Mouse (Mus musculus): ENCODE measurements around the gene Vmn2r90. TPM values are rescaled to one million over a fixed set of nuclear protein-coding genes. Genes with fewer than 3 reads are reported as not detected.

Vmn2r90 gene
- polyA plus RNA-seq, 1 experiment = not detected

- H3K4me3 ChIP-seq (ENCODE audit: low read depth, low read length) = no peak overlapping the region
- H3K27me3 ChIP-seq (ENCODE audit: control insufficient read depth, insufficient read depth, low read length) = no peaks in the 10 kb centered on the region
- whole genome bisulfite sequencing = 46% methylated on average over 1 of the region's 1 CpGs
- no peaks in the 10 kb centered on the region for H3K4me1 ChIP-seq (ENCODE audit: control insufficient read depth, insufficient read depth, insufficient read length, low read length)
- TF ChIP-seq POLR2A (IDR thresholded peaks at IDR 0.05; ENCODE audit: low read depth, low read length) = no peak
- TF ChIP-seq CTCF (IDR thresholded peaks at IDR 0.05; ENCODE audit: extremely low read depth, insufficient read length, insufficient replicate concordance, low read depth, low read length) = no peak
- H3K36me3 ChIP-seq (ENCODE audit: control insufficient read depth, insufficient read depth, low read length) = no peaks in the 10 kb centered on the region
- no peak overlapping the region for H3K27ac ChIP-seq (ENCODE audit: insufficient read depth, low read depth, low read length)
Observed at GRCm38 (mm10) chr17:17762614-17763293, 59.2 kb downstream of the Vmn2r90 start.

DNA sequence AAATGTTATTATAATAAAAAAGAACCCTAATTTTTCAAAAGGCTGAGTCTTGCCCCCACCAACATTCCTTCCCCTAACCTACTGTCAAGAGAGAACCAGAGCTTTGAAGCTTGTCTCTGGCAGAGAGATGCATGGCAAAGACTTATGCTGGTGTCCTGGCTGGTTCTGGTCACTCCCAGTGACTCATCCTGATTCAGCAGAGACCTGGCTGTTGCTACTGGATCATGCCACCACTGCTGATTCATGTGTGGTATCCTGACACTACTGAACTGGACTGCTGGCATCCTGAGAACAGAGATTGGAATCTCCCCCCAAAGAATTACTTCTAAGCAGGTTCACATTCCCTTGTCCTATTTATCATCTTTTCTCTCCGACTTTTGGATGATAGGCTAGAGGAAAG lies 60.7 kb downstream of the Vmn2r90 start:
- WGBS = 52% methylated on average over 1 of the region's 1 CpGs
- H3K27ac ChIP-seq (ENCODE audit: insufficient read depth, low read depth, low read length) = no peak overlapping the region
- H3K36me3 ChIP-seq (ENCODE audit: control insufficient read depth, insufficient read depth, low read length) = no peaks in the 10 kb centered on the region
- H3K27me3 ChIP-seq (ENCODE audit: control insufficient read depth, insufficient read depth, low read length) = peaks cover 3% of the 10 kb centered on the region; the same call in 1 of the 2 replicates
- TF ChIP-seq CTCF (IDR thresholded peaks at IDR 0.05; ENCODE audit: extremely low read depth, insufficient read length, insufficient replicate concordance, low read depth, low read length) = no peak
- H3K4me1 ChIP-seq (ENCODE audit: control insufficient read depth, insufficient read depth, insufficient read length, low read length) = no peaks in the 10 kb centered on the region
- no peak overlapping the region for H3K4me3 ChIP-seq (ENCODE audit: low read depth, low read length)

DNA sequence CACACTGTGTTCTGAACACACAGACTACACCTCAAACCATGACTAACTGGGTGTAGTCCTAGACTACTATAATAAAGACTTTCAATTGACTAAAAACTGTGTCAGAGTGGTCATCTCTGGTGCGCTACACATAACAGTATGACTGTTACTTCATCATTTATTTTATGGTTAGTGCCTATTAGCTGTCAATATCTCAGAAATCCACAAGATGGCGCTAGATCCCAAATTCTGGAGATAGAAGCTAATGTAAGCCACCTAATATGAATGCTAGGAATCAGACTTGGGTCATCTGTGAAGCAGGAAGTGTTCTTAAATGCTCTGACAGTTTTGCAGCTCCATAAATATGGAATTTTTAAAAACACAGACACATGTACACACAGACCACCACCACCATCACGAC lies 62.9 kb downstream of the Vmn2r90 start:
- H3K27me3 ChIP-seq (ENCODE audit: control insufficient read depth, insufficient read depth, low read length) = peaks cover 3% of the 10 kb centered on the region; the same call in 1 of the 2 replicates
- no peak overlapping the region for H3K27ac ChIP-seq (ENCODE audit: insufficient read depth, low read depth, low read length)
- H3K36me3 ChIP-seq (ENCODE audit: control insufficient read depth, insufficient read depth, low read length) = no peaks in the 10 kb centered on the region
- H3K4me3 ChIP-seq (ENCODE audit: low read depth, low read length) = no peak overlapping the region
- TF ChIP-seq POLR2A (IDR thresholded peaks at IDR 0.05; ENCODE audit: low read depth, low read length) = no peak
- WGBS = 5% methylated on average over 3 of the region's 3 CpGs
- no peaks in the 10 kb centered on the region for H3K4me1 ChIP-seq (ENCODE audit: control insufficient read depth, insufficient read depth, insufficient read length, low read length)

Other genes with a start within 250 kb of the Vmn2r90 start
- 1.8 and 3.4 TPM in 2 replicates for gene Lnpep, start 78.7 kb upstream of the Vmn2r90 start, polyA plus RNA-seq (2012; rRNA removed)
- gene Spaca6, start 123.4 kb downstream of the Vmn2r90 start, polyA plus RNA-seq (2012; rRNA removed) = 4.2 and 4.3 TPM in 2 replicates
- 0.16 and 0.29 TPM in 2 replicates for gene Has1, start 151.5 kb downstream of the Vmn2r90 start, polyA plus RNA-seq (2012; rRNA removed)
- gene Fpr1, start 180.2 kb downstream of the Vmn2r90 start, polyA plus RNA-seq (2012; rRNA removed) = 0.09 and 0.11 TPM in 2 replicates
- gene Fpr2, start 184.1 kb downstream of the Vmn2r90 start, polyA plus RNA-seq (2012; rRNA removed) = 0.19 TPM in 1 of 2 replicates, not detected in the other
- not detected in 2 replicates for gene Fpr3, start 184.1 kb downstream of the Vmn2r90 start, polyA plus RNA-seq (2012; rRNA removed)

Measured in small intestine, adult 2 months (tissue).